Mouse (Mus musculus) embryo, embryonic 11 days (tissue): ENCODE results near the gene Ntrk3.

Experiments used
- DNase-seq: peaks from one replicate; pipeline ENCODE4 v3.0.0-alpha.2; 2015

Ntrk3 gene

GRCm38 (mm10) chr7:78507032-78507611 lies 230.7 kb downstream of the Ntrk3 start:
- DNase-seq: no peak

GRCm38 (mm10) chr7:78500863-78501262 lies 236.9 kb downstream of the Ntrk3 start:
- DNase-seq: no peak

- DNase-seq: no peak
Measured at GRCm38 (mm10) chr7:78499970-78500369, 237.8 kb downstream of the Ntrk3 start.

DNA sequence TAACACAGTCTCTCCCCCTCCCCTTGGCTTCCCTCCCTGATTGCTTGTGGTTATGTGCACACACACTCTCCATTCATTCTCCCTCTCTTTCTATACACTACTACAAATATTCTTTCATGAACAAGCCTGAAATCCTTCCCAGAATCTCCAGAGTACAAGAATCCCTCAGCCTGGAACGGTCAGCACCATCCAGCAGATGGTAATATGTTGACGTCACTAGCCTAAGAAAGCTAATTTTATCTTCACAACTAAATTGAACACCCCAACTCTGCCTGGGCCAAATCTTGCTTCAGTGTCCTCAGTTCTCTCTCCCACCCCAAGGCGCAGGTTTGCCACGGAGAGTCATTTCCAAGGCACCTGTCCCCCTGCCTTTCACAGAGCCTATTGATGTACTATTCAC lies 239.5 kb downstream of the Ntrk3 start:
- no peak for DNase-seq

GRCm38 (mm10) chr7:78497819-78498218 lies 240.0 kb downstream of the Ntrk3 start:
- peak; percentile 64 for DNase-seq

GRCm38 (mm10) chr7:78493591-78493990 lies 244.2 kb downstream of the Ntrk3 start:
- DNase-seq: no peak

GRCm38 (mm10) chr7:78491176-78491575 lies 246.6 kb downstream of the Ntrk3 start:
- peak; percentile 24 for DNase-seq

DNA sequence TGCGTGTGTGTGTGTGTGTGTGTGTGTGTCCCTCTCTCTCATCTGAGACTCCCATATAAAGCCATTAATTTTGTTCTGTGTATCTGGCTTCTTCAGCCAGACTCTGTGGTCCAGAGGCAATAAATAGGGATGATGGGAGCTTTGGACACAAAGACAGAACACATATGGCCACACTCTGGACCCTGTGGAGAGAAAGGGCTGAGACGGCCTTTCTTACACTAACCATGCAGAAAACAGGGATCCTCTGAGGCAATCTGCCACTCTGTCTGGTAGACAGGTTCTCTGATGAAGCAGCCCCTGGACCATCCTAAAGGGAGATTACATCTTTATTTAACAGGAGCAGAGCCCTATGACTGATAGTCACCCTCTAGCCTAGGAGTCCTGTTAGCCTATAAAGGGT lies 253.5 kb downstream of the Ntrk3 start:
- no peak for DNase-seq

DNA sequence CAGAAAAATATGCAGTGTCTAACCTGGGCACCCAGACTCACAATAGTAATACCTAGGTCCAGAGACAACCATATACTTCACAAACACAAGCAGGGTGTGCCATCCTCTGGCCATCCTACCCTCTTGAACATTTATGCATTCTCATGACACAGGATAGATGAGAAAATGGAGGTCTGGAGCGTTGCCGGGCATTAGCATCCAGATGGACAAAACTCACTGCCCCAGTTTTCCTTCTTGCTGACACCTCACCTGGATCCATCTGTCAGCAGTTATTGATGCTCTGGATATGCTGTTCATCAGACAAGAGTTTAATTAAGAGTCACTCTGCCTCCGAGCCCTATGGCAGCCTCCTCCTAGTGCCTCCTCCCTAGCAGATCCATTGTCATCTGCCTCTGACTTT lies 254.1 kb downstream of the Ntrk3 start:
- no peak for DNase-seq

DNA sequence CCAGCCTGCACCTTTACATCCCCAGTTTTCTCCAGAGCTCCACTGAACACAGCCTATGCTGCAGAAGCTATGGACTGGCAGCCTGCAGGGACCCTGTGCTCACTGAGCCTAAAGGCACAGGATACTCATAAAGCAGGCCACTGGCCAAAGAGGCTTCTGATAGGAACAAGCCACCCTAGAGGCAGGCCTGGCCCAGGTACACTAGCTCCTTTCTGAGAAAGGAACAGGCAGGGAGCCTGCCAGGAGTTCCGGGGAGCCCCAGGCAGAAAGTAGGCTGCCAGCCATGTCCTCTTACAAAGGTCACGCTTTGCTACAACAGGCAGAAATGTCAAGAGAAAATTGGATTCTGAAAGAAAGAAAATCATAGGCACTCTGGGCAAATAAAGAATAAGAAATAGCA lies 254.8 kb downstream of the Ntrk3 start:
- no peak for DNase-seq

DNA sequence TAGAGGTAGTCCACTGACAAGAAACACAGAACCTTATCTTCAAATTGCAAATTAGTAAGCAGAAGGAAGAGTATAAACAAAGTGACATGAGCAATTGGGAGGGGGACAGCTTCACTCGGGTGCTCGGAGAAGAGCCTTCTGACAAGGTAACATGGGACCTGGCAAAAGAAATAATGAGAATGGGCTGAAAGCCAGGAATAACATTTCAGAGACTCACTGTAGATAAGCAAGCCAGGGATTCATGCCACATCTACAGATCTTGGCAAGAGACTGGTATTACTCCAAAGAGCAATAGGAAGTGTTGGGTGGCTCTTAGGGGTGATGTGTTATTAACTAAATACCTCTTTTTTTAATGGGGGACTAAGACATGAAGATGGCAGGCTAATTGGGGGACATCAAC lies 258.9 kb downstream of the Ntrk3 start:
- no peak for DNase-seq

DNA sequence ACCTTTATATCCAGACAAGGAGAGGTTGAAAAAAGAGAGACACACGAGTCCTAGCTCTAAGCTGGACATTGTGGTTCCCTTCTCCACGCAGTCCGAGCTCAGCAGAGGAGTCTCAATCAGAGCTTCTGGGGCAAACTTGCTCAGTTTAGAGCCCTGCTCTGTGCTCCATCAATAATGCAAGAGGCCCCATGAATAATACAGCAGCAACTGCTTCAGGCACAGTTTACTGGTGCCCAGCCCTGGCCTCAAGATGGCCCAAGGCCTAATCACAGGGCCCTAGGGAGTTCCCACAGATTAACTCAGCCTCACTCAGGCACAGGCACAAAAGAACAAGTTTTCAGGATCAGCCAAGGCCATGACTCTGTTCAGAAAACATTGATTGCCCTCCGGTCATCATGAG lies 266.1 kb downstream of the Ntrk3 start:
- DNase-seq: peak; percentile 7

DNA sequence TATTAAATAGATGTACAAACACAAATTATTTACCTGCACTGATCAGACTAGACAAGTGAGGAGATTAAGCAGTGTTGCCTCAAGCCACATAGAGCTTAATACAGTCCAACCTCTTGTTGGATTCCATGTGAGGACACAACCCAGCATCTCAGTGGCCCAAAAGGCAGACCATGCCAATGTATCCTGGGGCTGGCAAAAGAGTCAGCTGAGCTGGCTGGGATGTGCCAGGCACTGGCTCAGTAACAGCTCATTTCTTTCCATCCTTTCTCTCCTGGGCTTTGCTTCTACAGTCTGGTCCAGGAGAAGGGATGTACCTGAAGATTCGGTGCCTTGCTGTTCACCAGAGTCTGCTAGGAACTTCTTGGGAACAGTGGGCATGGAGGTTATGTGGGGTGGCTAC lies 266.5 kb downstream of the Ntrk3 start:
- no peak for DNase-seq

- DNase-seq: no peak
Measured at GRCm38 (mm10) chr7:78462605-78463004, 275.2 kb downstream of the Ntrk3 start.

- DNase-seq: no peak
Measured at GRCm38 (mm10) chr7:78459021-78459420, 278.8 kb downstream of the Ntrk3 start.

DNA sequence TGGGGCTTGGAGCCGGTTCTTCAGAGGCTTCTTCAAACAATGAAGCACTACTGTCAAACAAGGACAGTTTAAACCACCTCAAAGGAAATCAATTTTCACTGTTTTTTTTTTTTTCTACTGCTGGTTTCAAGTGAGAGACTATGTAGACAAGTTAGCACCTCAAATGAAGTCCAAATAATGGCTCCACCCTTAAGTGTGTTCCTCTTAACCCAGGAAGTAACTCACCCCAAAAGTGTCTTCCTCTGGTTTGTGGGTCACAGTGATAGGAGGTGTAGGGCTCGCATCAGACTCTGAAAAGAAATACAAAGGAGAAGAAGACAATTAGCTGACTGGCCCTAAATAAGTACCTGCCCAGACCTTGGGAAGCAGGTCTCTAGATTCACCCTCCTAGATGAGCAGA lies 286.1 kb downstream of the Ntrk3 start:
- DNase-seq: no peak

DNA sequence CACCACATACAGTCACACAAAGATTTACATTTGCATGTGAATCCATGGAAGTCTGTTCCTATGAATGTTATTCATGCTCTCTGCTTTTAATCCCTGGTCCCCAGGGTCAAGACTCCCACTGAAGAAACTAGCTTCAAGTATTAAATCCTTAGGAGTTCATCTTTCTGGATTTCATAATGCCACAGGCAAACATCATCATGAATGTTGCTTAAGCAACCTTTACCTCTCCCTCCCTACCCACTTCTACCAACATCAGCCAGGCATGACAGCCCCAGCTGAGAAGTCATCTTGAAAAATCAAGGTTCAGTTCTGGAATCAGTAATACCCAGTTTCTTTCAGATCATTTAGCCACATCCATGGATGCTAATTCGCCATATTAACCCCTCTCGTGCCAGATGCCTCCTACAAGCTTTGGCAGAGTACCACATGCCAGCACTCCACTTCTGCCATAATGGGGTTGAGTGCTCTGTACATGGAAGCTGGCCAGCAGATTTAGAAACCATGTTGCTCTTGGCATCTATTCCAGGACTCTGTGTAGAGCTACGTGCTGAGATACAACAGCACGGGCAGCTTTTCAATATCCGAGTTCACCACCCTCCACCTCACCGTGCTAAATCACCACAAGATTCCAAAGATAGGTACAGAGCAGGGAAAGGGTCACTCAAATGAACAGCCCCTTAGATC lies 287.8 kb downstream of the Ntrk3 start:
- DNase-seq: no peak

- DNase-seq: no peak
Measured at GRCm38 (mm10) chr7:78448841-78449240, 289.0 kb downstream of the Ntrk3 start.

GRCm38 (mm10) chr7:78443373-78444036 lies 294.3 kb downstream of the Ntrk3 start:
- DNase-seq: no peak

DNA sequence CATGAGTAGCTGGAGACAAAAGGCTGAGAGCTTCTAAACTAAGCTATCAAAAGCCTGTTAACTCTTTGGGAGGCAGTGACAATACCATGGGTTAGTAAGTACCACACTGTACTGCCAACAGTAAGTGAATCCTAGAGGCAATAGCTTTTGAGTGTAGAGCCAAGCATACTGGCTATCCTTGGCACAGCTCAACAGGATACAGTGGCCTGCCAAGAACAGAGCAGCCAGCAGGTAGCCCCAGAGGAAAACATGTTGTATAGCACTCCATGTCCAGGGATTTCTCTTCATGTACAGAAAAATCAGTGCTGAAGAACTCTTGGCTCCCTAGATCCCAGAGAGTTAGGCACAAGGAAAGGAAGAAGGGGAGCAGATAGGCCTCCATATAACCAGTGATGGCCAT lies 296.1 kb downstream of the Ntrk3 start:
- DNase-seq: no peak

GRCm38 (mm10) chr7:78440896-78441295 lies 296.9 kb downstream of the Ntrk3 start:
- DNase-seq: no peak

GRCm38 (mm10) chr7:78440476-78440875 lies 297.3 kb downstream of the Ntrk3 start:
- DNase-seq: no peak

GRCm38 (mm10) chr7:78439361-78440120 lies 298.3 kb downstream of the Ntrk3 start:
- peak; percentile 27 for DNase-seq
